Mouse (Mus musculus): ENCODE results near the gene Trip6. TPM values are rescaled to one million over a fixed set of nuclear protein-coding genes. Genes with fewer than 3 reads are reported as not detected.

Gene Trip6
- total RNA-seq, 4 experiments from 2014 or later, result 6.1 to 8.0 (median 6.7) TPM

DNA sequence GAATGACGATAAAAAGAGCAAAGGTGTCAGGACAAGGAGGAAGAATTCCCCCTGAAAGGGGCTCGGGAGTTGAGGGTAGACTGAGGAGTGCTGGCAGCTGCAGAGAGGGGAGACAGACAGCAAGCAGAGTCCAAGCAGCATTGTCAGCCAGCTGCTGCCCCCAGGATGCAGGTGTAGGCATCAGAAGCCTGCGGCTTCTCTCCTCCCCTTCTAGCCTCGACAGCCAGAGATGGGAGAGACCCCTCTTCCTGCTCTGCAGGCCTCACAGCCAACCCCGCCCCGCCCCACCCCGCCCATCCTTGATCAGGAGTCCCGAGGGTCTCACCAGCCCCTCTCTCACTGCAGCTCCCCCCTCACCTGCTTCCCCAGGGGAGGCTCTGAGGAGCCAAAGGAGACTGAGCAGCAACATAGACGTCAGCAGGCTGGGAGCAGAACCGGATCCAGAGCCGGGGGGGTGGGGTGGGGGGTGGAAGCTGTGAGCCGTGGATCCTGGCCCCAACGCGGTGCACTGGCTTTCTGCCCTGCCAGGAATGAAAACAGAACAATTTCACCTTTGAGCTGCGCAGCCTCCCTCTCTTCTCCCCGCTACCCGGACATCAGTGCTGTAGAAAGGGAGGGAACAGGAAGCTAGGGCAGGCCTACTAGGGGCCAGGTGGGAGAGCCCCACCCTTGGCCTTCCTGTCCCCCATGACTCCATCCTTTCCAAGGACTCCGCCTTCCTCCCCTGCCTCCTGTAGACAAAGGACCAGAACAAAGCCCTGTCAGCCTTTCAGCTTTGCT is 45.9 kb downstream of the Trip6 start:
- no peak for DNase-seq (ENCODE audit: low spot score in 2 of 2)

DNA sequence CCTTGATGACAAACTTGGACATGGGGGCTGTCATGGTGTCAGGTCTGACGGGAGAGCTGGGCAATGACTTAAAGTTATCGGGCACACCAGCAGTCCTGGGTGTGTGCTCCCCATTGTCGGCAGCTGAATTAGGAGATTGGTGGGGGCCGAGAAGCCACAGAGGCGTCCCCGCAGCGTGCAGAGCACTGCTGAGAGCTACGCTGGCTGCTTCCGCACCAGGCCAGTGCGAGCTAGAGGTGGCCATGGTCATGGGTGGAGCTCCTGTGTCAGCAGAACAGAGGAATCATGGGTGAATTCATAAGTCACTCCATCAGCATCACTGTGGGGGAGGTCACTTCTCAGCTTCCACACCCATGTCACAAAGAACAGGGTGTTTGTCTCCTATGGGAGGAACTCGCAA is 49.4 kb downstream of the Trip6 start:
- DNase-seq (ENCODE audit: low spot score in 2 of 2), result no peak

DNA sequence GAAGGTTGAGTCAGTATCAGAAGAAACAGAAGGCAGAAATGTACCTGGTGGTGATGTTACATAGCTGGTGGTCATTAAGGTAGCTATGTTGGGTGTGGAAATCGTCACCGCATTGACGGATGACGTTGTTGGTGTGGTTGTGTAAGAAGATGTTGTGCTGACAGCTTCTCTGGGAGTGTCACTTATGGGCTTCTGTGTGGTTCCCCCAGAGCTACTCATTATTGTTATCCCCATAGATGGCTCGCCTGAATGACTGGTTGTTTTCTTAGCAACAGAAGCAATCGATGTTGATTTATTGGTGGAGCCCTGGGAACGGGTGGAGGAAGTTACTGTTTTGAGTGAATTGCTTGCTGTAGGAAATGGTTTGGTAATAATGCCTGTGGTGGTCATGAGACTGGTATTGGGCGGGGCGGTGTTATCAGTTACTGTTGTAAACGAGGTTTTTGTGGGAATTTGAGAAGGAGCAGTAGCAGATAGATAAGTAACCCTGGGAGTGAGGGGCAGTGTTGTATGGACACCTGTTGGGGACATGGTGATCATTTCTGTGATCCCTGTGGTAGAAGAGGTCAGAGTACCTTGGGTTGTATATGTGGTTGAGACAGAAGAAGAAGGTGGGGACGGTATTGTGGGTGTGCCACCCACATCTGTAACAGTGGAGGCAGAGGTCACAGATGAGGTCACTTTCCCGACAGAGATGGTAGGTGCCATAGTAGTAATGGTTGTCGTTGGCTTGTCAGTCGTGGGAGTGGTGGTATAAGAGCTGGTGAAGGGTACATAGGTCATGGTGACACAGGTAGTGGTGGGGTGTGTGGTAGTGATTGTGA is 50.1 kb downstream of the Trip6 start:
- DNase-seq (ENCODE audit: low spot score in 2 of 2), result no peak

Small RNA genes within 50 kb of the gene (microRNA-seq; reads per million reads assigned to microRNA genes)
- gene Mir7036 (1.9 to 2.0 reads per million in 2 experiments), gene Mir8116 (0 reads per million in 2 experiments)

Other genes starting within 250 kb of the Trip6 start
- gene Serpine1, start 242.1 kb downstream of the Trip6 start, total RNA-seq (2022), result 1 to 10 TPM in 2 of 4 experiments, under 1 TPM in 2; 0.77 to 3.0 (median 1.8) TPM
- gene Trim56, start 198.2 kb downstream of the Trip6 start, total RNA-seq (2022), result 10 to 100 TPM in 1 of 4 experiments, 1 to 10 TPM in 3; 6.1 to 11.0 (median 8.1) TPM
- not detected for gene Muc3, start 165.1 kb downstream of the Trip6 start, total RNA-seq (2022)
- 1 to 10 TPM; 3.4 to 6.4 (median 4.9) TPM for gene Muc3a, start 102.0 kb downstream of the Trip6 start, total RNA-seq (2022)
- gene Ache, start 26.9 kb downstream of the Trip6 start, total RNA-seq (2022), result 10 to 100 TPM; 61.0 to 73.5 (median 63.6) TPM
- gene Ufsp1, start 19.8 kb downstream of the Trip6 start, total RNA-seq (2022), result 10 to 100 TPM in 3 of 4 experiments, 1 to 10 TPM in 1; 7.4 to 14.7 (median 12.7) TPM
- 100 to 1,000 TPM; 220 to 278 (median 242) TPM for gene Srrt, start 6.7 kb downstream of the Trip6 start, total RNA-seq (2022)
- gene Slc12a9, start 19.2 kb upstream of the Trip6 start, total RNA-seq (2022), result 10 to 100 TPM; 25.6 to 37.8 (median 32.0) TPM
- 1 to 10 TPM; 5.6 to 7.2 (median 5.9) TPM for gene Ephb4, start 35.7 kb upstream of the Trip6 start, total RNA-seq (2022)
- under 1 TPM; 0.16 to 0.22 (median 0.17) TPM for gene Zan, start 162.7 kb upstream of the Trip6 start, total RNA-seq (2022)
- 10 to 100 TPM; 30.4 to 33.1 (median 32.4) TPM for gene Pop7, start 188.1 kb upstream of the Trip6 start, total RNA-seq (2022)
- 10 to 100 TPM; 60.2 to 75.9 (median 65.5) TPM for gene Gigyf1, start 204.1 kb upstream of the Trip6 start, total RNA-seq (2022)
- gene Epo, start 218.8 kb upstream of the Trip6 start, total RNA-seq (2022), result not detected
- 100 to 1,000 TPM; 572 to 587 (median 576) TPM for gene Gnb2, start 219.1 kb upstream of the Trip6 start, total RNA-seq (2022)
- 100 to 1,000 TPM; 116 to 137 (median 125) TPM for gene Actl6b, start 239.1 kb upstream of the Trip6 start, total RNA-seq (2022)